Mouse (Mus musculus): ENCODE measurements around the gene Mgst3.
A peak's percentile ranks its signal among the peaks of the same experiment; 100 is the strongest.
"Not testable (repeated sequence)": the region's sequence is repeated elsewhere in the genome, so short reads cannot be mapped to it uniquely, and the experiment has no call there.

The Mgst3 gene

DNA sequence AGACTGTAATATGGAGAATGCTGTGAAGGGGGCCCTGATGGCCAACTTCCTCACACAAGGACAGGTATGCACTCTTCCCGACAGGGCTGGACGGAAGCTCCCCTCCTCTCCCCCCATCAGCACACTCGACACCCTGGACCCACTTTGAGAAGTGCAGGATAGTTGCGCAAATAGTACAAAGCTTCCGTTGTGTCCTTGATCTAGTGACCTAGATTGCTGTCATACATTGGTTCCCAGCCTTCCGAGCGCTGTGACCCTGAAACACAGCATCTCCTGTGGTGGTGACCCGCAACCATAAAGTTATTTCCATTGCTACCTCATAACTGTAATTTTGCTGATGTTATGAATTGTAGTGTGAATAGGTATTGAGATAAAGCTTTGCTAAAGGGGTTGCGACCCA is 36.3 kb downstream of the Mgst3 start:
- no peak for DNase-seq (ENCODE audit: low spot score)

GRCm38 (mm10) chr1:167352403-167352802 is 41.2 kb downstream of the Mgst3 start:
- DNase-seq (ENCODE audit: low spot score) = no peak

- DNase-seq (ENCODE audit: low spot score) = no peak
These were observed 42.8 kb downstream of the Mgst3 start for GRCm38 (mm10) chr1:167350597-167351415.

- peak; percentile 89 for DNase-seq (ENCODE audit: low spot score)
These were observed 43.6 kb downstream of the Mgst3 start, which contains the start of gene Aldh9a1 for GRCm38 (mm10) chr1:167349815-167350596. Aldh9a1 (plus strand) TSS chr1:167349991.

GRCm38 (mm10) chr1:167349206-167349605 is 44.4 kb downstream of the Mgst3 start:
- DNase-seq (ENCODE audit: low spot score) = not testable (repeated sequence)

GRCm38 (mm10) chr1:167345994-167346520 is 47.6 kb downstream of the Mgst3 start:
- not testable (repeated sequence) for DNase-seq (ENCODE audit: low spot score)

- no peak for DNase-seq (ENCODE audit: low spot score)
These were observed 50.8 kb downstream of the Mgst3 start for GRCm38 (mm10) chr1:167342831-167343230.

GRCm38 (mm10) chr1:167340910-167341528 is 52.6 kb downstream of the Mgst3 start:
- no peak for DNase-seq (ENCODE audit: low spot score)

- no peak for DNase-seq (ENCODE audit: low spot score)
These were observed 53.4 kb downstream of the Mgst3 start for GRCm38 (mm10) chr1:167340111-167340787.

DNA sequence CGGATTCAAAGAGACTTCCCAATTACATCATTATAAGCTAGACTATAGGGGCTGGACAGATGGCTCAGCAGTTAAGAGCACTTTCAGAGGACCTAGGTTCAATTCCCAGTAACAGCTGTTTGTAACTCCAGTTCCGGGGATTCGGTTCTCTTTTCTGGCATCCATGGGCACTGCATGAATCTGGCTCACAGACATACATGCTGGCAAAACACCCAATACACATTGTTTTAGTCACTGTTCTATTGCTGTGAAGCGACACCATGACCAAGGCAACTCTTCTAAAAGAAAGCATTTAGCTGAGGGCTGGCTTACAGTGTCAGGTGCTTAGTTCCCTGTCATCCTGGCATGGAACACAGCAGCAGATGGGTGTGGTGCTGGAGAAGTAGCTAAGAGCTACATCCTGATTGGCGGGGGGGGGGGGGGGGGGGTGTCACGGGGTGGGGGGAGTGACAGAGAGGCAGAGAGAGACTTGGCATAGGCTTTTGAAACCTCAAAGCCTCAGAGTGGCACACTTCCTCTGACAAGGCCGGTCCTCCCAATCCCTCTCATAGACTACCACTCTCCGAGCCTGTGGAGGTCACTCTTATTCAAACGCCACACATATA is 54.4 kb downstream of the Mgst3 start:
- no peak for DNase-seq (ENCODE audit: low spot score)

- DNase-seq (ENCODE audit: low spot score) = peak; percentile 83
These were observed 56.1 kb downstream of the Mgst3 start for GRCm38 (mm10) chr1:167337463-167338095.

- DNase-seq (ENCODE audit: low spot score) = no peak
These were observed 57.2 kb downstream of the Mgst3 start for GRCm38 (mm10) chr1:167336398-167336797.

DNA sequence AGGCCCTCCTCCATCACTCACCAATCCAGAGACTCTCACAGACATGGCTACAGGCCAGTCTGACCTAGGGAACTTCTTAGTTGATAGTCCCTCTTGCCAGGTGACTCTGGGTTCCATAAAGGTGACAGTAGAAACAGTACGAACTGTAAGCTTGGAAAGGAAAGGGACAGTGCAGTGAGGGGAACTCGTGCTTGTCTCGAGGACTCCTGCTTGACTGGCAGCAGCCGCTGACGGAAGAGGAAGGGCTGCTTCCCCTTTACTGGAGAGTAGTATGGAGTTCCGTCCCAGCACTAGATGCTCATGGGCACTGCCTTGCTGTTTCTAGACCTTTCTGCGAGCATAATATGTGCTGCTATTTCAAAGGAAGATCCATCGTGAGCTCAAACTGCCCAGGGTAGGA is 62.5 kb downstream of the Mgst3 start:
- no peak for DNase-seq (ENCODE audit: low spot score)

DNA sequence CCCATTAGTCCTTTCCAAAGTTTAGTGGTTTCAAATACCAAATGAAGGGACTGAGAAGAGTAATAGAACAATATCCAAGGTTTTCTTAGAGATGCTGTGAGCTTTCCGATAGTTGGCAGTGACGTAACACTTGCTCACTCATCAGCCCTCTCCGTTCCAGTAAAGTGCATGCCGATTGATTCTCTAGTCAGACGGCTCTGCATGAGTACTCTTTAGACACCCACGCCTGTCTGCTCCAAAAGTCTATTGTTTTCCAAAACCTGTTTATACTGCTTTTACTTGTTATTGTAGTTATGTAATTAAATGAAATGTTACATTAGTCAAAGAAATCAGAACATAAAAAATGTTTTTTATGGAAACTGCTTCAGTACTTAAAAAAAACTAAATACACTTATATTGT is 64.9 kb downstream of the Mgst3 start:
- DNase-seq (ENCODE audit: low spot score) = no peak

All from urinary bladder, postnatal 25 days (tissue).